Mouse (Mus musculus) midbrain, embryonic 10.5 days (tissue): ENCODE results near the gene Snx12. TPM values are rescaled to one million over a fixed set of nuclear protein-coding genes. Genes with fewer than 3 reads are reported as not detected.

Experiments
- DNase-seq: peaks from one replicate; pipeline ENCODE4 v3.0.0-alpha.2; 2017; ENCODE audit warnings: low spot score
- H3K27ac ChIP-seq: fragments of 300-500 bp; sonication (generic); replicated peaks from 2 replicates; pipeline ENCODE4 v1.5.1; 2016; ENCODE audit warnings: mild to moderate bottlenecking
- H3K27me3 ChIP-seq: fragments of 300-500 bp; sonication (generic); 2 replicates; pipeline ENCODE4 v1.6.1; 2016; ENCODE audit warnings: low read depth, mild to moderate bottlenecking; ENCODE audit not compliant: poor library complexity, severe bottlenecking
- H3K36me3 ChIP-seq: fragments of 300-500 bp; sonication (generic); 2 replicates; pipeline ENCODE4 v1.6.1; 2016; ENCODE audit warnings: mild to moderate bottlenecking, moderate library complexity
- H3K4me1 ChIP-seq: fragments of 300-500 bp; sonication (generic); 2 replicates; pipeline ENCODE4 v1.6.1; 2016
- H3K4me3 ChIP-seq: fragments of 300-500 bp; sonication (generic); 2 replicates; pipeline ENCODE4 v1.5.1; 2016; ENCODE audit warnings: mild to moderate bottlenecking, moderate library complexity
- H3K9me3 ChIP-seq: fragments of 300-500 bp; sonication (generic); replicated peaks from 2 replicates; pipeline ENCODE4 v1.6.1; 2016; ENCODE audit warnings: mild to moderate bottlenecking
- WGBS: fragments of 180-500 bp; shearing (Covaris S2); methylation state at CpG from one replicate; pipeline ENCODE4 v1.1.7; 2016; 5-methylcytosine and 5-hydroxymethylcytosine counted together
- polyA plus RNA-seq: library from polyadenylated mRNA; unstranded; fragments of >200 nt; fragmentation: Nextera tagmentation; extraction: Ambion mirVana; gene quantifications from 2 replicates; pipeline ENCODE4 v1.2.1, GENCODE M21; 2016

Gene Snx12
- polyA plus RNA-seq, 1 experiment from 2014 or later: 63.8 TPM

DNA sequence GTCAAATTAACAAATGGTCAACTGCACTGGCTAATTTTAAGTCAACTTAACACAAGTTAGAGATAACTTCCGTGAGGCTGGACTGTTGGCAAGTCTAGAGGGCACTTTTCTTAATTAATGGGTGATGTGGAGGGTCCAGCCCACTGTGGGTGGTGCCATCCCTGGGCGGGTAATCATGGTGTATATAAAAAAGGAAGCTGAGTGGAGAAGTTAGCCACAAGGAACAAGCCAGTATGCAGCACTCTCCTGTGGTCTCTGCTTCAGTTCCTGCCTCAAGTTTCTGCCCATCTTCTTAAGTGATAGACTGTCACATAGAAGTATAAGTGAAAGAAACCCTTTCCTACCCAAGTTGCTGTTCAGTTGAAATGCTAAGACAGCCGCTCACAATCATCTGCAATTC, 33.1 kb downstream of the Snx12 start:
- 86% methylated on average over 3 of the region's 3 CpGs for WGBS
- Histone ChIP-seq H3K9me3 (no peaks in the 10 kb centered on the region), H3K4me1 (no peaks in the 10 kb centered on the region), H3K27ac (no peak overlapping the region), H3K4me3 (no peak overlapping the region), H3K27me3 (peaks cover 80% of the 10 kb centered on the region), H3K36me3 (no peaks in the 10 kb centered on the region)
- DNase-seq: no peak

DNA sequence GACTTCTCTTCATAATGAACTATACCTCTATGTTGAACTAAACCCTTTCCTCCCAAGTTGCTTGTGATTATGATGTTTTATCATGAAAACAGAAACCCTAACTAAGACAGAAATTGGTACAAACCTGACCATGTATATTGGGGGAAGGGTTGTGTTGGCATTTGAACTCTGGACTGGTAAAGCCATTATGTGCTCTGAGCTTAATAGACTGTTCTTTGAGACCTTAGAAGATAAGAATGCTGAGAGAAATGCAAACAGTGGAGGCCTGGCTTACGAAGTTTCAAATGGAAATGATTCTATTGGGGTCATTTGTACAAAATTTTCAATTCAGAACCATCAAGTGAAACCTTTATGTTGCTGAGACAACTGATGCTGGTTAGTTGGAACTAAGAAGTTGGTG, 34.7 kb downstream of the Snx12 start:
- Histone ChIP-seq H3K36me3 (no peaks in the 10 kb centered on the region), H3K4me1 (no peaks in the 10 kb centered on the region), H3K27me3 (peaks cover 82% of the 10 kb centered on the region), H3K27ac (no peak overlapping the region), H3K4me3 (no peak overlapping the region), H3K9me3 (no peaks in the 10 kb centered on the region)
- DNase-seq: no peak
- WGBS: 86% methylated on average over 1 of the region's 1 CpGs

DNA sequence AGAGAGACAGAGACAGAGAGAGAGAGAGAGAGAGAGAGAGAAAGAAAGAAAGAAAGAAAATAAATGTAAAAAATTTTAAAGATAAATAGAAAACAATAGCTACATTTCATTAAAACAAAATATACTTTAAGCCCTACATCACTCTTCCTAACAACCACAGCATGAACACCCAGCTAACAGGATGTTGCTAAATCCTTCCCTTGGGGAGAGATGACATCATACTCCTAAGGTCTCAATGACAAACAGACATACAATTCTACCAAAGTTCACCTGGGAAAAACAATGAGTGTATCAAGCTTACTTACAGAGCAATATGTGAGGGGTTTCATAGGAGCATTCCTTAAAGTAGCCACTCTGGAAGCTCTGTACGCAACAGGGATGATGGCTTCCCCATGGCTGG, 49.0 kb downstream of the Snx12 start:
- H3K36me3 ChIP-seq: no peaks in the 10 kb centered on the region
- H3K27me3 ChIP-seq: peaks cover 64% of the 10 kb centered on the region
- H3K27ac ChIP-seq: no peak overlapping the region
- H3K9me3 ChIP-seq: no peaks in the 10 kb centered on the region
- no peaks in the 10 kb centered on the region for H3K4me1 ChIP-seq
- DNase-seq: no peak
- 90% methylated on average over 1 of the region's 1 CpGs for WGBS
- H3K4me3 ChIP-seq: no peak overlapping the region

DNA sequence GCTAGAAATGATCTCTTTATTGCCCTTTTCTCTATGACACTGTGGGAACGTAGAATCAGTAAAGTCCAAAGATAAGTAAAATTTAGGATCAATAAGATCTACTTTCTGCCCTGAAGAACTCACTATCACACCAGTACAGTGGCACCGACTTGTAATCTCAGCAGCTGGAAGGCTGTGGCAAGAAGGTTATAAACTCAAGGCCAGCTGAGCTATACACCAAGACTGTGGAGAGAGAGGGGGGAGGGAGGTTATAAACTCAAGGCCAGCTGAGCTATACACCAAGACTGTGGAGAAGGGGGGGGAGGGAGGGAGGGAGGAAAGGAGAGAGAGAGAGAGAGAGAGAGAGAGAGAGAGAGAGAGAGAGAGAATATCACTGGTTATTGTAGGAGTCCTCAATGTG, 53.9 kb downstream of the Snx12 start:
- Histone ChIP-seq H3K9me3 (no peaks in the 10 kb centered on the region), H3K4me3 (no peak overlapping the region), H3K36me3 (no peaks in the 10 kb centered on the region), H3K27ac (no peak overlapping the region), H3K27me3 (peaks cover 39% of the 10 kb centered on the region), H3K4me1 (no peaks in the 10 kb centered on the region)
- DNase-seq: no peak
- WGBS: 82% methylated on average over 2 of the region's 2 CpGs

DNA sequence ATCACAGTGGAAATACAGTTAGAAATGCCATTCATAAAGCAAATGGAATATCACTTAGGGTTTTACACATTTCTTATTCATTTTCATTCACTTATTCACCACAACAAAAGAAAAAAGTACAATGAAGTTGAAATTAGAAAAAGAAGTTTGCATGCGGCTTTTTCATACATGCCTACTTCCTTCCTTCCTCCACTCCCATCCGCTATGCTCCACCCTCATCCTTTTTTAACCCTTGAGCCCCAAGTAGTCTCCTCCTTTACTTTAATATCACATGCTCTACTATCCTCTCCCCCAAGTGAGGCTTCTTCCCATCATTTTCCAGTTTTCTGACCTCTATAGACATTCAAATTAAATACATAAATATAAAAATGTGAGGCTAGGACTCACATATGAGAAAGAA, 58.6 kb downstream of the Snx12 start:
- H3K27ac ChIP-seq: no peak overlapping the region
- 84% methylated on average over 2 of the region's 2 CpGs for WGBS
- no peaks in the 10 kb centered on the region for H3K36me3 ChIP-seq
- H3K4me3 ChIP-seq: no peak overlapping the region
- no peak for DNase-seq
- no peaks in the 10 kb centered on the region for H3K4me1 ChIP-seq
- no peaks in the 10 kb centered on the region for H3K9me3 ChIP-seq
- peaks cover 47% of the 10 kb centered on the region for H3K27me3 ChIP-seq

DNA sequence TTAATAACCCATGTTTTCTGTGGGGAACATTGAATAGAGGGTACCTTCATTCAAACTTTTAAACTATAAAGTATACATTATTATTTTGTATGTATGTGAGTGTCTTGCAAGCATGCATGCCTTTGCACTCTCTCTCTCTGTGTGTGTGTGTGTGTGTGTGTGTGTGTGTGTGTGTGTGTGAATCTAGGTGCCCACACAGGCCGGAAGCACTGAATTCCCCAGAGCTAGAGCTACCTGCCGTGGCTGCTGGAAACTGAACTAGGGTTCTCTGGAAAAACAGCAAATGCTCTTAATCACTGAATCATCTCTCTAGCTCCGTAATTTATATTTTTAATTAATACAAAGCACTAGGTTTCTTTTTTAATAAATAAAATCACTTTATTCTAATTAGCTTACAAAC, 59.1 kb downstream of the Snx12 start:
- H3K36me3 ChIP-seq: no peaks in the 10 kb centered on the region
- peaks cover 46% of the 10 kb centered on the region for H3K27me3 ChIP-seq
- 86% methylated on average over 3 of the region's 3 CpGs for WGBS
- H3K9me3 ChIP-seq: no peaks in the 10 kb centered on the region
- no peaks in the 10 kb centered on the region for H3K4me1 ChIP-seq
- no peak overlapping the region for H3K27ac ChIP-seq
- no peak overlapping the region for H3K4me3 ChIP-seq
- no peak for DNase-seq

DNA sequence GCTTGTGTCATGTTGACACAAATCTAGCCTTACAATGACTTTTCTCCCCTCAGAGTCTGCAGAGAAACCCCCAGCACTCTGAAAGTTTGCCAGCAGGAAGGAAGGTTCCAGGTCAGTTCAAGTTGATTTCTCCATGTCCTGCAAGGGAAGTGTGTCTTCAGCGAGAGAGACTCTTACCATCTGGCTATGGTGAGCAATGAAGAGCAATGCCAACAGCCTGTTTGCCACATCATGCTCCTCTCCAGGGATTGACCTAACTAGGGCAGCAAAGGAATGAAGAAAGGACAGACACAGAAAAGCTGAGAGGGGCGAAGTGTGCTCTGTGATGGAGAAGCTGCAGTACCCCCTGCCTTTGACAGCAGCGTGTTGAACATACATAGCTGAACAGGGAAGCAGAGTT, 59.8 kb downstream of the Snx12 start:
- no peak overlapping the region for H3K4me3 ChIP-seq
- no peak overlapping the region for H3K27ac ChIP-seq
- WGBS: 86% methylated on average over 3 of the region's 3 CpGs
- H3K4me1 ChIP-seq: no peaks in the 10 kb centered on the region
- H3K27me3 ChIP-seq: peaks cover 50% of the 10 kb centered on the region
- DNase-seq: no peak
- no peaks in the 10 kb centered on the region for H3K9me3 ChIP-seq
- H3K36me3 ChIP-seq: no peaks in the 10 kb centered on the region

DNA sequence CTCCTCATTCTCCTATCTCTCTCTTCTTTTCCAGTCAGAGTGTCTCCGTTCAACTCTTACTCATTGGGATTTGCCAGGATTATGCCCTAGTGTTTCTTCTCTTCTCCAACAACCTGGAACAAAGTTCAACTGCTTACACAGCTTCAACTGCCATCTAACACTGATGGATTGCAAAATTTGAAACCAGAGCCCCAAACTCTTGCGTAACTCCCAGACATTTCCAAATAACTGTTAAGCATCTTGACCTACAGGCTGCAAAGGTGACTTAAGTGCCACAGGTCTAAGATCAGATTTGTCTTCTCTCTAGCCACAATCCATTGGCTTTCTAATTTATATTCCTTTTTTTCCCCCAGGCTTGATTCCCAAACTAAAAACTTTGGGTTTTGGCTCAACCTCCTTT, 64.9 kb downstream of the Snx12 start:
- Histone ChIP-seq H3K27ac (no peak overlapping the region), H3K27me3 (peaks cover 67% of the 10 kb centered on the region), H3K4me3 (no peak overlapping the region), H3K9me3 (no peaks in the 10 kb centered on the region), H3K36me3 (no peaks in the 10 kb centered on the region), H3K4me1 (peaks cover 8% of the 10 kb centered on the region; the same call in 1 of the 2 replicates)
- DNase-seq: no peak
- WGBS: 86% methylated on average over 2 of the region's 2 CpGs

DNA sequence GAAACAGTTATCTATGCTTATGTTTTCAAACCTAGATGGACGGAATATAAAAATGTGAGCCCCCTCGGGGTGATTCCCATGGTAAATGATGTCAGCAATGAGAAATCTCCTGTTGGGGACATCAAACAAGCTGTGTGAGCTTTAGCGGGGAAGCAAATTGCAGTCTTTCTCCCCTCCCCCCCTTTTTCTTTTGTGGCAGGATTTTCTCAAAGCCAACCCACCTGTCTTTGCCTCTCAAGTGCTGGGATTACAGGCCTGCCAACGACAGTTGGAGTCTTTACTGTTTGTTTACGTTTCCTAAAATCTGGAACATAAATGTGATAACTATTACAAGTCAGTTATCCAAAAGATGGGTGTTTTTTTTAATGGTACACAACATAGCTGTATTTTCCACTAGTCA, 66.0 kb downstream of the Snx12 start:
- peaks cover 8% of the 10 kb centered on the region; the same call in 1 of the 2 replicates for H3K4me1 ChIP-seq
- no peak overlapping the region for H3K4me3 ChIP-seq
- WGBS: 34% methylated on average over 5 of the region's 5 CpGs
- H3K36me3 ChIP-seq: no peaks in the 10 kb centered on the region
- H3K27me3 ChIP-seq: peaks cover 60% of the 10 kb centered on the region
- no peaks in the 10 kb centered on the region for H3K9me3 ChIP-seq
- no peak for DNase-seq
- H3K27ac ChIP-seq: no peak overlapping the region

DNA sequence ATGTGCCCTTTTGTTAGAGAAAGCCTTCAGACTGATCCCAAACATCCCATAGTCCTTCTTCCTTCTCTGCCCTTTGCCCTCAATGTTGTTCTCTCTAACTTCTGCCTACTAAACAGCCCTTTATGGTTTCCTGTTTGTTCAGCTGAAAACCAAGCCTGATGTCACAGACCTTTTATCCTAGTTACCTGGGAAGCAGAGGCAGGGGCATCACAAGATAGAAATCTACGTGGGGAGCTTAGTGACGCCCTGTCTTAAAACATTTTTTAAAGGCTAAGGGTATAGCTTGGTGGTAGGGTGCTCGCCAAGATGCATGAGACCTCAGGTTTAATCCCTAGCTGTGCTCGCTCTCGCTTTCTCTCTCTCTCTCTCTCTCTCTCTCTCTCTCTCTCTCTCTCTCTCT, 74.9 kb downstream of the Snx12 start:
- DNase-seq: no peak

DNA sequence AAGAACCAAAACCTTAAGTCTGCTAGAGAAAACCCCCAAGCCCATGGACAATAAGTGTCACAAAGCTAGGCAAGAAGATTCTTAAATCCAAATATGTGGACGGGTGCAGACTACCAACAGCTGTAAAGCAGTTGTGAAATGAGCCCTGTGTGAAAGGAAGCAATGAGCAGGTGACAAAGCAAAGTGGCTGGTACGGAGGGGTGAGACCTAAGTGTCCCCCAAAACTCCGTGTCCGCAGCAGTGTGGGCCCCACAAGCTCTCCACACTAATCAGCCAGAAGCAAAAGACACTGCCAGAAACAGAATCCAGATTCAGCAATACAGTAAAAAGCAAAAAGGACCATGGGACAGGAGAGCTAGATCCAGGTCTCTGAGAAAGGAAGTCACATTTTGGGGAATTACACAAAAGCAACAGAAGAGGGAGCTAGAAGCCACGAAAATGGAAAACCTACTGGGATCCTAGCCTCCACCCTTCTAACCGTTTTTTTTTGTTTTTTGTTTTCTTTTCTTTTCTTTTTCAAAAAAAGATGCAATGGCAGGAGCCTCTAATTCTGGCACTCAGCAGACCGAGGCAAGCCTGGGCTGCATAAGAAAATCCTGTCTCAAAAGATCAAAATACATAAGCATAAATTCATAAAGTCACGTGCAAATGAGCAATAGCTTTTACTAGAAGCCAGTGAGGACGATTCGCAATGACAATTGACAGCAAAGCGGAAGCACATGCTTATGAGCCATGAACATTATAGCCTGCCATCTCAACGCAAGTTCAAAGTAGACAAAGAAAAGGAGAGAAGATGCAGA, 90.2 kb downstream of the Snx12 start:
- DNase-seq: peak; percentile 12
- Histone ChIP-seq H3K27ac (peak overlapping the region; percentile 42; the same call in 1 of the 2 replicates), H3K9me3 (no peaks in the 10 kb centered on the region), H3K4me3 (no peak overlapping the region), H3K27me3 (0 out of 2 replicates have a peak, but pooled peaks cover 9% of the 10 kb centered on the region), H3K4me1 (no peaks in the 10 kb centered on the region), H3K36me3 (no peaks in the 10 kb centered on the region)
- 55% methylated on average over 12 of the region's 12 CpGs for WGBS

More for the DNA sequence above, 74.9 kb downstream of the Snx12 start:
- Histone ChIP-seq H3K27ac (no peak overlapping the region), H3K9me3 (no peaks in the 10 kb centered on the region), H3K27me3 (peaks cover 8% of the 10 kb centered on the region; the same call in 1 of the 2 replicates), H3K36me3 (no peaks in the 10 kb centered on the region), H3K4me1 (no peaks in the 10 kb centered on the region), H3K4me3 (no peak overlapping the region)
- WGBS: 77% methylated on average over 5 of the region's 5 CpGs

DNA sequence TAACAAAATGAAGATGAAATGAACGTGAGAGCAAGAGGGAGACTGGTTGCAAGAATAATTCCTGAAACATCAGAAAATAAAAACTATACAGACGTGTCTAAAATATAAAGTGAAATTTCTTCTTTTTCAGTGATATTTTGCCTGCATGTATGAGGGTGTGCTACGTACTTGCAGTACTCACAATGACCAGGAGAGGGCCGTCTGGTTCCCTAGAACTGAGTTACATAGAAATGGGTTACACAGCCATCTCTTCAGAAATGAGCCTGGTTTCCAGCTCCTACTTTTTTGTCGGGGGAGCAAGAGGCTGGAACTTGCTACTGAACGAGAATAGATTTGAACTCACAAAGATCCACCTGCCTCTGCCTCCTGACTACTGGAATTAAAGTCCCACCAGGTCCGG, 91.4 kb downstream of the Snx12 start:
- peak; percentile 54 for DNase-seq
- WGBS: 28% methylated on average over 7 of the region's 7 CpGs
- Histone ChIP-seq H3K4me1 (no peaks in the 10 kb centered on the region), H3K9me3 (no peaks in the 10 kb centered on the region), H3K4me3 (no peak overlapping the region), H3K36me3 (no peaks in the 10 kb centered on the region), H3K27me3 (0 out of 2 replicates have a peak, but pooled peaks cover 13% of the 10 kb centered on the region), H3K27ac (no peak overlapping the region)

DNA sequence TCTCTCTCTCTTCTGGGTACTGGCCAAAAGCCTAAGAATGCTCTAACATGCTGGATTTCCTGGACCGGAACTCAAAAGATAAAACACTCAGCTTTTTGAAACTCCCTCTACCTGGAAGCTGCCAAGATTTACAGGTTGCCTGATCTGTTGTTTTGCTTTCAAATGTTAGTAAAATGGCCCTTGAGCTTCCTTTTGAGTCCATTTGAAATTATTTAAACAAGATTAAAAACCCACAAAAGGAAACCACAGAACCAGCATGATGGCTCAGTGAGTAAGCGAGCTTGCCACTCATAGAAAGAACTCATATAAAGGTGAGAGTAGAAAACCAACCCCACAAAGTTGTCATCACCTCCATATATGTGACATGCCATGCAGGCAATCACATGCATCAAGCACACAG, 93.8 kb downstream of the Snx12 start:
- DNase-seq: no peak
- no peaks in the 10 kb centered on the region for H3K9me3 ChIP-seq
- no peak overlapping the region for H3K27ac ChIP-seq
- 90% methylated on average over 2 of the region's 2 CpGs for WGBS
- H3K27me3 ChIP-seq: 0 out of 2 replicates have a peak, but pooled peaks cover 9% of the 10 kb centered on the region
- no peaks in the 10 kb centered on the region for H3K36me3 ChIP-seq
- no peak overlapping the region for H3K4me3 ChIP-seq
- H3K4me1 ChIP-seq: no peaks in the 10 kb centered on the region
